Mouse (Mus musculus) heart, adult 2 months (tissue): ENCODE measurements at regions not wholly inside any gene's neighbourhood (a gene's known extent, or its start where the extent isn't known, plus 50 kb on each side); places are given as distances from the start of the nearest gene placed in this dataset.

Experiments
- CTCF ChIP-seq: fragments of 200-600 bp; IDR thresholded peaks from 2 replicates; pipeline ENCODE4 v1.8.1; 2022; ENCODE audit warnings: antibody characterized with exemption, mild to moderate bottlenecking, moderate library complexity
- EP300 ChIP-seq: fragments of 200-500 bp; IDR thresholded peaks from 2 replicates; pipeline ENCODE4 v1.6.1; 2011; ENCODE audit warnings: low read depth, low read length, control low read depth; ENCODE audit not compliant: insufficient read depth
- POLR2A ChIP-seq: fragments of 200-500 bp; IDR thresholded peaks from 2 replicates; pipeline ENCODE4 v1.6.1; 2011; ENCODE audit warnings: mild to moderate bottlenecking, low read depth, low read length, control low read depth; ENCODE audit not compliant: insufficient read depth

- TF ChIP-seq CTCF (no peak), POLR2A (no peak), EP300 (no peak)
Measured at GRCm38 (mm10) chrX:52221016-52221415, 56.0 kb upstream of the Gpc4 start.
